Mouse (Mus musculus): Measurements from ENCODE around the gene Lgsn. TPM values are rescaled to one million over a fixed set of nuclear protein-coding genes. Genes with fewer than 3 reads are reported as not detected.

The Lgsn gene
- polyA plus RNA-seq, 1 experiment: not detected

DNA sequence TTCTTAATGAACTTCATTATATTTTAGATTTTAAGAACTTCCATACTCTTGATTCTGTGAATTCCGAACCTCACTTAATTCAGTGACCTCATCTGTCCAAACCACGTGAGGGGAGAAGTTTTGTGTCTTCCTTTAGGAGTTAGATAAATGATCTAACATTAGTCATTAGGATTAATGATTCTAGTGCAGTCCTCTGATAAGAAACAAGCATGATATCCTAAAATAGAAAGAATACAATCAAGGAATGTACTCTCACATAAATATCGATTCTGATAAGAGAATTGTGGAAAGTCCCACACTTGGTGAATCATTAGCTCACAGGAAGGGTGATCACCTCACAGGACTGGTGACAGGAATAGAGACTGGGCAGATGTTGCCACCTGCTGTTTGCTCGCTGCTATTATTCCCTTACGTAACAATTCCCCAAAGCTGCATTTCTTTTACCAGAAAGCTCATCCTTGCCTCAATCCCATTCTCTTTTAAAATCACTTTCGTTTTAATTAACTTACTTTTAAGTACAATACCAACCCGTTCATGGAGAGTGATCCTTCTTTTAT, 22.3 kb upstream of the Lgsn start:
- TF ChIP-seq POLR2A (IDR thresholded peaks at IDR 0.05; ENCODE audit: low read depth, low read length): no peak
- 0 out of 2 replicates have a peak, but pooled peaks have one; percentile 42 for TF ChIP-seq CTCF (IDR thresholded peaks at IDR 0.05; ENCODE audit: extremely low read depth, insufficient read depth, insufficient read length, insufficient replicate concordance)
- 14% methylated on average over 7 of the region's 7 CpGs for WGBS
- Histone ChIP-seq H3K4me1 (ENCODE audit: control insufficient read depth, insufficient read depth, insufficient read length) (no peaks in the 10 kb centered on the region), H3K27ac (ENCODE audit: insufficient read depth, low read length) (no peak overlapping the region), H3K4me3 (ENCODE audit: extremely low read depth, insufficient read depth, insufficient read length) (no peak overlapping the region), H3K27me3 (ENCODE audit: control insufficient read depth, insufficient read depth, low read length) (no peaks in the 10 kb centered on the region), H3K36me3 (ENCODE audit: control insufficient read depth, insufficient read depth, low read length) (no peaks in the 10 kb centered on the region)
- peak in 1 of 2 experiments; percentile 4 for DNase-seq (ENCODE audit: low read depth in 1 of 2, low spot score in 2 of 2)

DNA sequence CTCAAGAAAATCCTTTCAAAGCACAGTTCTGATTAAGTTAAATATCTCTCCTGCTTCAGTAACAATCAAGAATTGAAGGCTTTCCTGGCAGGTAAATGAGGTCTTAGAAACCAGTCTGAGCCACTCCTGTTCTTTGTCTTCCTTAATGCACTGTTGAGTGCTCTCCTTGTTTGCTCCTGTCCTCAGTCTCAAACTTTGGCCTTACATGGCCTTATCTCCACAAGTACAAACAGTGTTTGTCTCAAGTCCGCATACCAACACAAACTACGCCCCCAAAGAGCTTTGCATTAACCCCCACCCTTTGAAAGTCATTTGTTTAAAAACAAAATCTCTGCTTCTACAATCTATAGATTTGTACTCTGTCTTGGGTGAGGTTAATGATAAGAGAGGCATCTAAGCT, 20.0 kb upstream of the Lgsn start:
- DNase-seq (ENCODE audit: low read depth in 1 of 2, low spot score in 2 of 2): no peak
- Histone ChIP-seq H3K36me3 (ENCODE audit: control insufficient read depth, insufficient read depth, low read length) (no peaks in the 10 kb centered on the region), H3K27ac (ENCODE audit: insufficient read depth, low read length) (no peak overlapping the region), H3K4me3 (ENCODE audit: extremely low read depth, insufficient read depth, insufficient read length) (no peak overlapping the region), H3K27me3 (ENCODE audit: control insufficient read depth, insufficient read depth, low read length) (no peaks in the 10 kb centered on the region), H3K4me1 (ENCODE audit: control insufficient read depth, insufficient read depth, insufficient read length) (no peaks in the 10 kb centered on the region)
- 81% methylated on average over 2 of the region's 2 CpGs for WGBS
- TF ChIP-seq CTCF (IDR thresholded peaks at IDR 0.05; ENCODE audit: extremely low read depth, insufficient read depth, insufficient read length, insufficient replicate concordance): no peak
- TF ChIP-seq POLR2A (IDR thresholded peaks at IDR 0.05; ENCODE audit: low read depth, low read length): no peak

- DNase-seq (ENCODE audit: low read depth in 1 of 2, low spot score in 2 of 2): no peak
- no peaks in the 10 kb centered on the region for H3K27me3 ChIP-seq (ENCODE audit: control insufficient read depth, insufficient read depth, low read length)
- H3K4me1 ChIP-seq (ENCODE audit: control insufficient read depth, insufficient read depth, insufficient read length): no peaks in the 10 kb centered on the region
- no peak overlapping the region for H3K4me3 ChIP-seq (ENCODE audit: extremely low read depth, insufficient read depth, insufficient read length)
- TF ChIP-seq POLR2A (IDR thresholded peaks at IDR 0.05; ENCODE audit: low read depth, low read length) (no peak), CTCF (IDR thresholded peaks at IDR 0.05; ENCODE audit: extremely low read depth, insufficient read depth, insufficient read length, insufficient replicate concordance) (no peak)
- no peak overlapping the region for H3K27ac ChIP-seq (ENCODE audit: insufficient read depth, low read length)
- H3K36me3 ChIP-seq (ENCODE audit: control insufficient read depth, insufficient read depth, low read length): no peaks in the 10 kb centered on the region
- 77% methylated on average over 2 of the region's 2 CpGs for WGBS
Measured at GRCm38 (mm10) chr1:31156884-31157283, 19.3 kb upstream of the Lgsn start.

GRCm38 (mm10) chr1:31164527-31165189, 11.5 kb upstream of the Lgsn start:
- Histone ChIP-seq H3K4me3 (ENCODE audit: extremely low read depth, insufficient read depth, insufficient read length) (no peak overlapping the region), H3K27me3 (ENCODE audit: control insufficient read depth, insufficient read depth, low read length) (no peaks in the 10 kb centered on the region), H3K4me1 (ENCODE audit: control insufficient read depth, insufficient read depth, insufficient read length) (no peaks in the 10 kb centered on the region), H3K36me3 (ENCODE audit: control insufficient read depth, insufficient read depth, low read length) (no peaks in the 10 kb centered on the region), H3K27ac (ENCODE audit: insufficient read depth, low read length) (no peak overlapping the region)
- DNase-seq (ENCODE audit: low read depth in 1 of 2, low spot score in 2 of 2): no peak
- TF ChIP-seq POLR2A (IDR thresholded peaks at IDR 0.05; ENCODE audit: low read depth, low read length) (no peak), CTCF (IDR thresholded peaks at IDR 0.05; ENCODE audit: extremely low read depth, insufficient read depth, insufficient read length, insufficient replicate concordance) (no peak)
- WGBS: 89% methylated on average over 18 of the region's 18 CpGs

DNA sequence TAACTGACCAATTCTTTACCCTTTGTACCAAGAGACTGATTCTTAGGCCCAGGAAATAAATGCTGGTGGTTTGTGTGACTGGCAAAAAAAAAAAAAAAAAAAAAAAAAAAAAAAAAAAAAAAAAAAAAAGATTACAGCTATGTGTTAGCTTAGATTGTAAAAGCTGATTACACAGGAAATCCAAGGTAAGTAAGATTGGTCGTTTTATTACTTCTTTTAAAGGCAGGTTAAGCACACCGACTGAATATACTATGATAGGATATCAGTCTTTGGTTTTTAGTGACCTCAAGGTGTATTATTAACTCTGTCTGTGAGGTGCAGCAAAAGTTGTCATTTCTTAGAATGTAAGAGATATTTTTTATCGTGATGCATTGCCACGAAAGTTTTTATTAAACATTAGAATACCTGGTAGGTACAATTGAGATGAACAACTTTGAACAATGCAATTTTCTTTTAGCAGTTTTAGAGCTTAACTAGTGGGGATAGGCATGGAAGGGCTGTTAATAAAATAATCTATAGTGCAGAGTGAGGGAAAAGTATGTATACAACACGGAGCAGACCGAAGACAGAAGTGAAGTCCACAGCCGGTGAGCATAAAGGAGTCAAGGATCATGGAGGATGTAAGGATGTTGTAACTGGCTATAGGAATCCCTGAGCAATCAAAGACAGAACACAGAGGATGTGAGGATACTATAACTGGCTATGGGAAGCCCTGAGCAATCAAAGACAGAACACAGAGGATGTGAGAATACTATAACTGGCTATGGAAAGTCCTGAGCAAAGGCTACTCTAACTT, 10.7 kb upstream of the Lgsn start:
- H3K27ac ChIP-seq (ENCODE audit: insufficient read depth, low read length): no peak overlapping the region
- 77% methylated on average over 7 of the region's 7 CpGs for WGBS
- TF ChIP-seq CTCF (IDR thresholded peaks at IDR 0.05; ENCODE audit: extremely low read depth, insufficient read depth, insufficient read length, insufficient replicate concordance) (no peak), POLR2A (IDR thresholded peaks at IDR 0.05; ENCODE audit: low read depth, low read length) (no peak)
- no peak for DNase-seq (ENCODE audit: low read depth in 1 of 2, low spot score in 2 of 2)
- H3K27me3 ChIP-seq (ENCODE audit: control insufficient read depth, insufficient read depth, low read length): no peaks in the 10 kb centered on the region
- H3K36me3 ChIP-seq (ENCODE audit: control insufficient read depth, insufficient read depth, low read length): no peaks in the 10 kb centered on the region
- H3K4me1 ChIP-seq (ENCODE audit: control insufficient read depth, insufficient read depth, insufficient read length): no peaks in the 10 kb centered on the region
- H3K4me3 ChIP-seq (ENCODE audit: extremely low read depth, insufficient read depth, insufficient read length): no peak overlapping the region

DNA sequence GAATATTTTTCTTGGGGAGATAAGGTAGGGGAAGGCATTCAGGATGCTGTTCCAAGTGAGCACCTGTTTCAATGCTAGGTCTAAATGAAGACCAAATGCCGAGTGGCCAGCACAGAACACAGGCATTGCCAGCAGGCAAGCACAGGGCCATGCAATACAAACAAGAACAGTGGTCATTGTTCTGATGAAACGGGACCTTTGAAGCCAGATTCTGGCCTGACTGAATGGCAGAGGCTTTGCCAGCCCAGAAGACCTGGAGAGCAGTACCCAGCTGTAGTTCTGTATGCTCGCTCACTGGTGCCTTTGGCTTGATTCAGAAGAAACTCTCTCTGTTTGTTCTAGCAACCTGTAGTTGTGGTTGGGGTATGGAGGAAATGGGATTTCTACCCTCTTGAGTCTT, 800 bp upstream of the Lgsn start:
- Histone ChIP-seq H3K27ac (ENCODE audit: insufficient read depth, low read length) (no peak overlapping the region), H3K4me1 (ENCODE audit: control insufficient read depth, insufficient read depth, insufficient read length) (no peaks in the 10 kb centered on the region), H3K27me3 (ENCODE audit: control insufficient read depth, insufficient read depth, low read length) (no peaks in the 10 kb centered on the region), H3K4me3 (ENCODE audit: extremely low read depth, insufficient read depth, insufficient read length) (no peak overlapping the region), H3K36me3 (ENCODE audit: control insufficient read depth, insufficient read depth, low read length) (no peaks in the 10 kb centered on the region)
- TF ChIP-seq CTCF (IDR thresholded peaks at IDR 0.05; ENCODE audit: extremely low read depth, insufficient read depth, insufficient read length, insufficient replicate concordance) (no peak), POLR2A (IDR thresholded peaks at IDR 0.05; ENCODE audit: low read depth, low read length) (no peak)
- DNase-seq (ENCODE audit: low read depth in 1 of 2, low spot score in 2 of 2): no peak
- WGBS: 86% methylated on average over 3 of the region's 3 CpGs

Data from spleen, adult 2 months (tissue).